Mouse (Mus musculus) neural tube, embryonic 12.5 days (tissue): ENCODE data around the gene Gar1. TPM values are rescaled to one million over a fixed set of nuclear protein-coding genes. Genes with fewer than 3 reads are reported as not detected.
A peak's percentile ranks its signal among the peaks of the same experiment; 100 is the strongest.

ENCODE experiments used
- ATAC-seq: fragments of 200-750 bp; cut with Nextera tagmentation; 2 replicates; pipeline ENCODE4 v1.8.0; 2017; ENCODE audit warnings: low read depth, mild to moderate bottlenecking, moderate TSS enrichment, moderate library complexity; ENCODE audit not compliant: low FRiP score
- H3K27ac ChIP-seq: fragments of 300-500 bp; sonication (generic); 2 replicates; pipeline ENCODE4 v1.5.1; 2016
- H3K27me3 ChIP-seq: fragments of 300-500 bp; sonication (generic); replicated peaks from 2 replicates; pipeline ENCODE4 v1.6.1; 2016; ENCODE audit warnings: mild to moderate bottlenecking
- H3K36me3 ChIP-seq: fragments of 300-500 bp; sonication (generic); 2 replicates; pipeline ENCODE4 v1.6.1; 2016; ENCODE audit warnings: mild to moderate bottlenecking
- H3K4me1 ChIP-seq: fragments of 300-500 bp; sonication (generic); 2 replicates; pipeline ENCODE4 v1.6.1; 2016
- H3K4me2 ChIP-seq: fragments of 300-500 bp; sonication (generic); replicated peaks from 2 replicates; pipeline ENCODE4 v1.6.1; 2016; ENCODE audit warnings: mild to moderate bottlenecking
- H3K4me3 ChIP-seq: fragments of 300-500 bp; sonication (generic); 2 replicates; pipeline ENCODE4 v1.5.1; 2016
- H3K9ac ChIP-seq: fragments of 300-500 bp; sonication (generic); 2 replicates; pipeline ENCODE4 v1.6.1; 2016; ENCODE audit warnings: mild to moderate bottlenecking
- H3K9me3 ChIP-seq: fragments of 300-500 bp; sonication (generic); 2 replicates; pipeline ENCODE4 v1.6.1; 2016; ENCODE audit warnings: mild to moderate bottlenecking
- WGBS: fragments of 180-500 bp; shearing (Covaris S2); methylation state at CpG from one replicate; pipeline ENCODE4 v1.1.7; 2016; 5-methylcytosine and 5-hydroxymethylcytosine counted together
- polyA plus RNA-seq: library from polyadenylated mRNA; unstranded; fragments of >200 nt; fragmentation: Nextera tagmentation; extraction: Ambion mirVana; gene quantifications from 2 replicates; pipeline ENCODE4 v1.2.1, GENCODE M21; 2016

Gar1 gene
- polyA plus RNA-seq: 86.9 and 88.4 TPM in 2 replicates

- peak; percentile 95 for ATAC-seq
- peak within 1 kb of the TSS; percentile 67 for H3K9ac ChIP-seq
Observed at GRCm38 (mm10) chr3:129831035-129831568, at the start of gene Gar1. TSS of gene Gar1 (minus strand) at chr3:129831396.

DNA sequence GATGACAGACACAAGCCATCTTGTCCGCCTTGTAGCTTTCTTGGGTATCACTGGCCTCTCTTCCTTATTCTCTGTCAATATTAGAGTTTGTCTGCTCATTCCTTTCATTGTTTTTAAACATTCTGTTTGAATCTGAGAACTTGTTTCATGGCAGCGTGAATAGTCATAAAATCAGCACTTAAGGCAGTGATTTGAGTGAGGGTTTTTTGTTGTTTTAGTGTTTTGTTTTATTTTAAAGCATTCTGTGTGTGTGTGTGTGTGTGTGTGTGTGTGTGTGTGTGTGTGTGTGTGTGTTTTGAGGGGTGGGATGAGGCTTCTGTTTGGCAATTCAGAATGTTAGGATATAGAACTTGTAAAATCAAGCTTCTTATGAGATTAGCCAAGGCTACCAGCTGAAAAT, 48.7 kb upstream of the Gar1 start:
- WGBS: 70% methylated on average over 2 of the region's 2 CpGs
- Histone ChIP-seq H3K4me1 (peaks cover 8% of the 10 kb centered on the region), H3K4me2 (peak overlapping the region; percentile 93), H3K9ac (no peak overlapping the region), H3K9me3 (no peaks in the 10 kb centered on the region), H3K27me3 (no peaks in the 10 kb centered on the region), H3K4me3 (no peak overlapping the region), H3K27ac (no peak overlapping the region), H3K36me3 (no peaks in the 10 kb centered on the region)
- ATAC-seq: no peak

More at GRCm38 (mm10) chr3:129831035-129831568, at the start of gene Gar1:
- Histone ChIP-seq H3K4me1 (peaks cover 10% of the 10 kb centered on the region), H3K4me2 (peak within 1 kb of the TSS; percentile 70), H3K27ac (peak within 1 kb of the TSS; percentile 37; the same call in 1 of the 2 replicates), H3K36me3 (peaks cover 12% of the 10 kb centered on the region), H3K9me3 (no peaks in the 10 kb centered on the region), H3K27me3 (no peaks in the 10 kb centered on the region), H3K4me3 (peak within 1 kb of the TSS; percentile 77)
- under 1% methylated on average over 60 of the region's 60 CpGs for WGBS

GRCm38 (mm10) chr3:129879131-129879757, 48.0 kb upstream of the Gar1 start:
- under 1% methylated on average over 25 of the region's 25 CpGs for WGBS
- Histone ChIP-seq H3K36me3 (no peaks in the 10 kb centered on the region), H3K4me1 (peaks cover 8% of the 10 kb centered on the region), H3K27me3 (no peaks in the 10 kb centered on the region), H3K4me2 (peak overlapping the region; percentile 93), H3K9me3 (no peaks in the 10 kb centered on the region), H3K9ac (peak overlapping the region; percentile 78), H3K4me3 (peak overlapping the region; percentile 61), H3K27ac (no peak overlapping the region)
- ATAC-seq: peak; percentile 66; the same call in 1 of the 2 replicates

GRCm38 (mm10) chr3:129878405-129879021, 47.3 kb upstream of the Gar1 start, which contains the start of gene Pla2g12a:
TSS of gene Pla2g12a (plus strand) at chr3:129878606.
- peak within 1 kb of the TSS; percentile 78 for H3K9ac ChIP-seq
- H3K9me3 ChIP-seq: no peaks in the 10 kb centered on the region
- WGBS: under 1% methylated on average over 66 of the region's 66 CpGs
- no peaks in the 10 kb centered on the region for H3K27me3 ChIP-seq
- peak within 1 kb of the TSS; percentile 93 for H3K4me2 ChIP-seq
- peak within 1 kb of the TSS; percentile 61 for H3K4me3 ChIP-seq
- H3K27ac ChIP-seq: peak within 1 kb of the TSS; percentile 37; the same call in 1 of the 2 replicates
- peaks cover 8% of the 10 kb centered on the region for H3K4me1 ChIP-seq
- no peaks in the 10 kb centered on the region for H3K36me3 ChIP-seq
- ATAC-seq: peak; percentile 95

- H3K4me1 ChIP-seq: peaks cover 8% of the 10 kb centered on the region
- H3K9ac ChIP-seq: no peak overlapping the region
- no peak overlapping the region for H3K27ac ChIP-seq
- H3K4me2 ChIP-seq: no peak overlapping the region
- no peaks in the 10 kb centered on the region for H3K27me3 ChIP-seq
- no peaks in the 10 kb centered on the region for H3K36me3 ChIP-seq
- H3K4me3 ChIP-seq: no peak overlapping the region
- 92% methylated on average over 10 of the region's 10 CpGs for WGBS
- no peak for ATAC-seq
- no peaks in the 10 kb centered on the region for H3K9me3 ChIP-seq
Observed at GRCm38 (mm10) chr3:129877327-129877726, 46.1 kb upstream of the Gar1 start.

DNA sequence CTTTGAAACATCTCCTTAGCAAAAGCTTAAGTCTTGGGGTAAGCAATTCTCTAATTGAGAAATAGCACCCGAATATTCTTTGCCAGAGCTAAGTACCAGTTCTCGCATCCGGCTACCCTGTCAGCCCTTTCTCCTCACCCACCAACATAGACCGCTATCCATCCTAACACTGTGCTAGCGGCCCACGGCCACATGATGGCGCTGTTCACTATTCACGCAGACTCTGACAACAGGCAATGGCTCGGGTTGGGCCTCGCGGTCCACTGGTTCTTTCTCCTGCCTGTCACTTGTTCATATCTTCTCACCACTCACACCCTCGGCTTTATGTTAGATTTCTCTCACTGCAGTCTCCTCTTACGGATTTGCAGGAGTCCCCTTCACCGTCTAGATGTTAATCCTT, 32.5 kb upstream of the Gar1 start:
- no peaks in the 10 kb centered on the region for H3K9me3 ChIP-seq
- H3K27ac ChIP-seq: no peak overlapping the region
- no peak for ATAC-seq
- 56% methylated on average over 14 of the region's 14 CpGs for WGBS
- no peak overlapping the region for H3K4me3 ChIP-seq
- H3K4me1 ChIP-seq: no peaks in the 10 kb centered on the region
- H3K9ac ChIP-seq: no peak overlapping the region
- no peaks in the 10 kb centered on the region for H3K36me3 ChIP-seq
- no peak overlapping the region for H3K4me2 ChIP-seq
- H3K27me3 ChIP-seq: no peaks in the 10 kb centered on the region

DNA sequence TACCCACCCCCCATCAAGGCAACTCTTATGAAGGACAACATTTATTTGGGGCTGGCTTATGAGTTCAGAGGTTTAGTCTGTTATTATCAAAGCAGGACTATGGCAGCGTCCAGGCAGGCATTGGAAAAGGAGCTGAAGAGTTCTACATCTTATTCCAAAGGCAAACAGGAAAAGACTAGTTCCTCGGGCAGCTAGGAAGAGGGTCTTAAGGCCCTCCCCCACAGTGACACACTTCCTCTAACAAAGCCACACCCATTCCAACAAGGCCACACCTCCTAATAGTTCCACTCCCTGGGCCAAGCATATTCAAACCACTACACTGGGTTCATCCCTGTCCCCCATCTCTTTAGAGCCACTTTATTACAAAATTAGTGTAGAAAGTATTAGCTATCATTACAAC, 31.4 kb upstream of the Gar1 start:
- H3K27me3 ChIP-seq: no peaks in the 10 kb centered on the region
- H3K27ac ChIP-seq: no peak overlapping the region
- 82% methylated on average over 2 of the region's 2 CpGs for WGBS
- H3K4me2 ChIP-seq: no peak overlapping the region
- no peak overlapping the region for H3K9ac ChIP-seq
- H3K4me3 ChIP-seq: no peak overlapping the region
- no peaks in the 10 kb centered on the region for H3K36me3 ChIP-seq
- H3K9me3 ChIP-seq: peaks cover 4% of the 10 kb centered on the region; the same call in 1 of the 2 replicates
- no peak for ATAC-seq
- H3K4me1 ChIP-seq: no peaks in the 10 kb centered on the region

DNA sequence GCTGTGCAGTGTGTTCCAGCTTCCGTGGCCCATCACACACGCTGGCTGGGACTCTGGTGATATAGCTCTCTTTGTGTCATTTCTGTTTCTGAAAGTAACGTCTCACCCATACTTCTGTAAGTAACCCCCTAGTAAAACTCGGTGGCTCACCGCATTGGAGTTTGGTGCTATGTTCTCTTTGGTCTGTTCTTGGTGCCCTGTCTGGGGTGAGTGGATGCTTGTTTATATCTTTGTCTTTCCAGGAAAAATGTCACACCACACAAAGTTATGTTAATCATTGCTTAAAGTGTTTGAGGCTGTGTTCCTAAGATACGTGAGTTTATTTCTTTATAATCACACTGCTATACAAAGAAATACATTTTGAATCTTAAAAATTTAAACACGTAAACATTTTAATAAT, 15.7 kb upstream of the Gar1 start:
- no peak for ATAC-seq
- no peak overlapping the region for H3K27ac ChIP-seq
- H3K4me3 ChIP-seq: no peak overlapping the region
- no peaks in the 10 kb centered on the region for H3K27me3 ChIP-seq
- H3K36me3 ChIP-seq: no peaks in the 10 kb centered on the region
- H3K4me1 ChIP-seq: no peaks in the 10 kb centered on the region
- 85% methylated on average over 7 of the region's 7 CpGs for WGBS
- no peak overlapping the region for H3K4me2 ChIP-seq
- H3K9me3 ChIP-seq: no peaks in the 10 kb centered on the region
- no peak overlapping the region for H3K9ac ChIP-seq

DNA sequence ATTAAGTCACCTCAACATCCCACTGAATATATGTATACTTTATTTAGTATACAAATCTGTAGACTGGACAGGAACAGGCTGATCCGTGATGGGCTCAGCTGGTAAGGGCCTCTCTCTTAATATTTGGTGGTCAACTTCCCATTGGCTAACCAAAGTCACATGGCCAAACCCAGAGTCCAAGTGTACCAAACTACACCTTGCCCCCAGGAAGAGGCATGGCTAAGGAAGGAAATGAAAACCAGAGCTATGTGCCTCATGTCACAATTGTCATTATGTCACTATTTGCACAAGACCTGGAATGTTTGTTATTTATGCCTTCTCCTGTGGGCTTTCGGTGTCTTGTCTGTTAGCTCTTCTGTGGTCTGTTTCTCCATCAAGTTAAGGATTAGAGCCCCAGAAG, 14.7 kb upstream of the Gar1 start:
- no peak for ATAC-seq
- Histone ChIP-seq H3K4me2 (no peak overlapping the region), H3K27me3 (no peaks in the 10 kb centered on the region), H3K4me1 (no peaks in the 10 kb centered on the region), H3K9ac (no peak overlapping the region), H3K36me3 (no peaks in the 10 kb centered on the region), H3K27ac (no peak overlapping the region), H3K4me3 (no peak overlapping the region), H3K9me3 (no peaks in the 10 kb centered on the region)
- 93% methylated on average over 2 of the region's 2 CpGs for WGBS

DNA sequence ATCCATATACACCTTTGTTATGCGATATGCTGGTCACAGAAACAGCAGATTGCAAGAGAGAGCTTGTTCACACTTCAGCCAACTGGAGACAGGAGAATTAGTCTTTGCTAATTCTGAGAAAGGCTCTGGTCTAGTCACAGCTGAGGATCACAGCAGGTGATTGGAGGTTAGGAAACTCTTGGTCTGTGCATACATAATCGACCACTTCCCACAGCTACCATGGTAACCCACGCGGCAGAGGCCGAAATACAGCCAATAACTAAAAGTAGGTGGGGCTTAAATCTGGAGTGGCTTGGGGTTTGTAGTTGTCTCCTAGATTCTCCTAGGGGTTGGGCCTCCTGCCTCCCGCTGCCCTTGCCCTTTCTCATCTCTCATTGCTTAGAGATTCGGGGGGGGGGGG, 6.8 kb upstream of the Gar1 start:
- Histone ChIP-seq H3K9ac (no peak overlapping the region), H3K27ac (no peak overlapping the region), H3K4me1 (no peaks in the 10 kb centered on the region), H3K9me3 (no peaks in the 10 kb centered on the region), H3K4me2 (no peak overlapping the region), H3K27me3 (no peaks in the 10 kb centered on the region), H3K4me3 (no peak overlapping the region), H3K36me3 (no peaks in the 10 kb centered on the region)
- no peak for ATAC-seq
- WGBS: 50% methylated on average over 7 of the region's 7 CpGs

DNA sequence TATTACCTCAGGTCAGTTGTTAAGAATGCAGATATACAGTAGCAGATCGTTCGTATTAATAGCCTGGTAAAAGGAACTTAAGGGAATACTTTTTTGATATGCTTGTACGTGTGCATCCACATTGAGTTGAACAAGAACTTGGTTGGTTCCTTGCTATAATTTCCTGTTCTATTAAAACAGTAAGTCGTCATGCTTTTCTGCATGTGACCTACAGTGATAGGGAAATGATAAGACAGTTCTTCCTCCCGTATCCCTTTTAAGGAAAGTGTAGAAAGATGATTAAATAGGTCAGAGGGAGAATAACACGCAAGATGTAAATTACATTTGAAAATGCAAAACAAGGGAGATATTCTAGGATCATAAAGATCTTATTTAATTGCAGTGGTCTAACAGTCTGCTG, 5.8 kb upstream of the Gar1 start:
- Histone ChIP-seq H3K36me3 (no peaks in the 10 kb centered on the region), H3K4me3 (no peak overlapping the region), H3K4me2 (no peak overlapping the region), H3K9me3 (no peaks in the 10 kb centered on the region), H3K4me1 (no peaks in the 10 kb centered on the region), H3K9ac (no peak overlapping the region), H3K27ac (no peak overlapping the region), H3K27me3 (no peaks in the 10 kb centered on the region)
- no peak for ATAC-seq
- 91% methylated on average over 6 of the region's 6 CpGs for WGBS

DNA sequence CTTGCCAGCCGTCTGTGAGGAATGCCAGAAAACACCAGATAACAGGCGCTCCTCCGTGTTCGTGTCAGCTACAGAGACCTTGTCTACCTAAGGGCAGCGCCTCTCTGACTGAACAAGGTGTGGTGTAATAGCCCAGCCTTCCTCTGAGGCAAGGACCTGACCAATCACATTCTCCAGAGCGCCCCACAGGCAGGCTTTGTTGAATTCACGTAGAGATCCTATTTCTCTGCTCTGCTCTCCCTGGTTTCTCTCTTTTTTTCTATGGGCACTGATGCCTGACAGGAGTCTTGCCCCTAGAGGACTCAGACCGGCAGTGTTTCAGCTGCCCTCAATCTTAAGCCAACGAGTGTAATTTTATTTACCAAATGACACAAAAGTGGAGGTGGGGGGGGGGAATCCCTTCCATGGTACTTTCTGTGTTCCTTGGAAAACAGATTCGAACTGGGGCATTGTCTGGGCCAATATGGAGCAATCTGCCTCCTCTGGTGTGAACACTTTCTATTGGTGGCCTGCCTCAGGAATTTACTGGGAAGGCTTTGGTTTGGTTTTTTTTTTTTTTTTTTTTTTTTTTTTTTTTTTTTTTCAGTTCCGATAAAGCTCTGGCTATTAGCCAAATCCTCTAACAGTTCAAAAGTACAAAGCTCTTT, 5.0 kb upstream of the Gar1 start:
- no peaks in the 10 kb centered on the region for H3K36me3 ChIP-seq
- no peaks in the 10 kb centered on the region for H3K27me3 ChIP-seq
- no peak overlapping the region for H3K9ac ChIP-seq
- no peak for ATAC-seq
- no peaks in the 10 kb centered on the region for H3K9me3 ChIP-seq
- no peak overlapping the region for H3K27ac ChIP-seq
- no peak overlapping the region for H3K4me2 ChIP-seq
- H3K4me1 ChIP-seq: no peaks in the 10 kb centered on the region
- no peak overlapping the region for H3K4me3 ChIP-seq
- WGBS: 23% methylated on average over 11 of the region's 11 CpGs
